Mouse (Mus musculus): ENCODE data around the gene Slc25a3.

Gene Slc25a3

GRCm38 (mm10) chr10:91123828-91124822 lies at the start of gene Slc25a3:
TSS of gene Slc25a3 (minus strand) at chr10:91124059.
- DNase-seq, result peak; percentile 98 to 99

GRCm38 (mm10) chr10:91172329-91173100 lies 48.7 kb upstream of the Slc25a3 start:
- no peak for DNase-seq

- peak; percentile 92 to 94 for DNase-seq
Measured at GRCm38 (mm10) chr10:91171455-91172328, 47.8 kb upstream of the Slc25a3 start.

GRCm38 (mm10) chr10:91171041-91171440 lies 47.2 kb upstream of the Slc25a3 start:
- DNase-seq, result peak in 1 of 2 experiments; percentile 34

GRCm38 (mm10) chr10:91170143-91170941 lies 46.5 kb upstream of the Slc25a3 start:
- DNase-seq, result peak; percentile 85 to 88

GRCm38 (mm10) chr10:91169414-91170065 lies 45.7 kb upstream of the Slc25a3 start:
- DNase-seq, result no peak

GRCm38 (mm10) chr10:91167352-91167751 lies 43.5 kb upstream of the Slc25a3 start:
- DNase-seq, result no peak

- peak; percentile 57 to 72 for DNase-seq
Measured at GRCm38 (mm10) chr10:91166890-91167289, 43.0 kb upstream of the Slc25a3 start.

- no peak for DNase-seq
Measured at GRCm38 (mm10) chr10:91165850-91166249, 42.0 kb upstream of the Slc25a3 start.

GRCm38 (mm10) chr10:91164491-91164890 lies 40.6 kb upstream of the Slc25a3 start:
- no peak for DNase-seq

GRCm38 (mm10) chr10:91162511-91163163 lies 38.8 kb upstream of the Slc25a3 start:
- no peak for DNase-seq

- no peak for DNase-seq
Measured at GRCm38 (mm10) chr10:91162077-91162476, 38.2 kb upstream of the Slc25a3 start.

GRCm38 (mm10) chr10:91161006-91161405 lies 37.1 kb upstream of the Slc25a3 start:
- no peak for DNase-seq

- DNase-seq, result no peak
Measured at GRCm38 (mm10) chr10:91158442-91158841, 34.6 kb upstream of the Slc25a3 start.

GRCm38 (mm10) chr10:91156338-91156737 lies 32.5 kb upstream of the Slc25a3 start:
- DNase-seq, result peak in 1 of 2 experiments; percentile 31

GRCm38 (mm10) chr10:91153894-91154503 lies 30.1 kb upstream of the Slc25a3 start:
- DNase-seq, result no peak

GRCm38 (mm10) chr10:91145413-91145812 lies 21.6 kb upstream of the Slc25a3 start:
- DNase-seq, result no peak

- DNase-seq, result no peak
Measured at GRCm38 (mm10) chr10:91143313-91144230, 19.7 kb upstream of the Slc25a3 start.

- DNase-seq, result no peak
Measured at GRCm38 (mm10) chr10:91142654-91143191, 18.9 kb upstream of the Slc25a3 start.

Data from lung, adult 18-20 months (tissue).